Mouse (Mus musculus) B cell, adult 67 days (primary cell): Measurements from ENCODE around the gene Gm28038. TPM values are rescaled to one million over a fixed set of nuclear protein-coding genes. Genes with fewer than 3 reads are reported as not detected.

ENCODE experiments used
- total RNA-seq, 2 experiments: library from RNA; stranded (reverse); gene quantifications; 4 replicates each; pipeline ENCODE4 v1.2.4; 2023

Gm28038 gene
- total RNA-seq, result 1 to 10 TPM in 1 of 2 experiments, not detected in 1; 4.2 TPM

GRCm38 (mm10) chr2:30280743-30281142, at the start of gene Gm28038:
TSS of gene Gm28038 (plus strand) at chr2:30281043.

GRCm38 (mm10) chr2:30237199-30237880, 43.5 kb upstream of the Gm28038 start, which contains the start of gene Lrrc8a:
TSS of gene Lrrc8a (plus strand) at chr2:30237715.

GRCm38 (mm10) chr2:30240267-30240666, 40.6 kb upstream of the Gm28038 start, which contains the start of gene Gm28035:
TSS of gene Gm28035 (plus strand) at chr2:30240567.

GRCm38 (mm10) chr2:30265767-30266253, 15.0 kb upstream of the Gm28038 start, which contains the start of gene Phyhd1:
TSS of gene Phyhd1 (plus strand) at chr2:30266203.

GRCm38 (mm10) chr2:30286192-30287026, 5.6 kb downstream of the Gm28038 start, which contains the start of the genes Dolk and Nup188:
TSS of gene Dolk (minus strand) at chr2:30286334.
TSS of gene Nup188 (plus strand) at chr2:30286397.

Other genes with a start within 250 kb of the Gm28038 start
- 1 to 10 TPM; 1.8 to 2.1 TPM for gene Wdr34, start 232.2 kb upstream of the Gm28038 start, total RNA-seq
- gene Set, start 223.7 kb upstream of the Gm28038 start, total RNA-seq, result 100 to 1,000 TPM; 239 to 303 TPM
- gene Pkn3, start 203.4 kb upstream of the Gm28038 start, total RNA-seq, result 1 to 10 TPM; 2.1 to 2.5 TPM
- gene Zdhhc12, start 187.4 kb upstream of the Gm28038 start, total RNA-seq, result 10 to 100 TPM; 15.1 to 25.0 TPM
- gene Zer1, start 156.5 kb upstream of the Gm28038 start, total RNA-seq, result 10 to 100 TPM; 82.2 to 94.7 TPM
- gene Tbc1d13, start 147.3 kb upstream of the Gm28038 start, total RNA-seq, result 10 to 100 TPM; 45.6 to 49.2 TPM
- gene Endog, start 109.5 kb upstream of the Gm28038 start, total RNA-seq, result 10 to 100 TPM; 11.5 to 13.6 TPM
- 10 to 100 TPM; 21.5 to 27.4 TPM for gene Spout1, start 102.6 kb upstream of the Gm28038 start, total RNA-seq
- 10 to 100 TPM in 1 of 2 experiments, 1 to 10 TPM in 1; 7.1 to 11.8 TPM for gene Kyat1, start 75.2 kb upstream of the Gm28038 start, total RNA-seq
- 10 to 100 TPM; 25.8 to 35.3 TPM for gene Lrrc8a, start 43.3 kb upstream of the Gm28038 start, total RNA-seq
- 1 to 10 TPM; 1.4 to 5.0 TPM for gene Gm28035, start 40.5 kb upstream of the Gm28038 start, total RNA-seq
- 10 to 100 TPM in 1 of 2 experiments, 1 to 10 TPM in 1; 6.2 to 11.7 TPM for gene Phyhd1, start 14.8 kb upstream of the Gm28038 start, total RNA-seq
- 10 to 100 TPM in 1 of 2 experiments, 1 to 10 TPM in 1; 9.8 to 12.1 TPM for gene Dolk, start 5.3 kb downstream of the Gm28038 start, total RNA-seq
- gene Nup188, start 5.4 kb downstream of the Gm28038 start, total RNA-seq, result 10 to 100 TPM; 51.1 to 56.2 TPM
- 10 to 100 TPM; 76.2 to 84.8 TPM for gene Sh3glb2, start 78.3 kb downstream of the Gm28038 start, total RNA-seq
- 10 to 100 TPM; 21.1 to 26.1 TPM for gene Miga2, start 83.2 kb downstream of the Gm28038 start, total RNA-seq
- 10 to 100 TPM; 27.5 to 27.7 TPM for gene Dolpp1, start 111.2 kb downstream of the Gm28038 start, total RNA-seq
- 10 to 100 TPM; 17.0 to 25.0 TPM for gene Crat, start 134.8 kb downstream of the Gm28038 start, total RNA-seq
- 100 to 1,000 TPM; 146 to 150 TPM for gene Ptpa, start 135.0 kb downstream of the Gm28038 start, total RNA-seq
- gene Ier5l, start 193.2 kb downstream of the Gm28038 start, total RNA-seq, result 1 to 10 TPM; 1.9 to 2.9 TPM